Mouse (Mus musculus): ENCODE measurements around the gene Sugct.

GRCm38 (mm10) chr13:17216524-17216923 is 478.8 kb downstream of the Sugct start:
- TF ChIP-seq CTCF (IDR thresholded peaks at IDR 0.05) (no peak), EP300 (IDR thresholded peaks at IDR 0.05) (no peak)
